Mouse (Mus musculus): ENCODE results near the gene Arrdc4. TPM values are rescaled to one million over a fixed set of nuclear protein-coding genes. Genes with fewer than 3 reads are reported as not detected.

Arrdc4 gene
- polyA plus RNA-seq, 1 experiment from 2014 or later = 22.9 TPM

- H3K9ac ChIP-seq (ENCODE audit: low read depth, low read length) = peak overlapping the region; percentile 25; the same call in 1 of the 2 replicates
- H3K4me3 ChIP-seq (ENCODE audit: low read depth, low read length) = peak overlapping the region; percentile 75
Measured at GRCm38 (mm10) chr7:68749919-68750318, 878 bp upstream of the Arrdc4 start.

GRCm38 (mm10) chr7:68748361-68748760, 680 bp downstream of the Arrdc4 start:
- H3K9me3 ChIP-seq (ENCODE audit: control insufficient read depth, low read length) = no peaks in the 10 kb centered on the region
- H3K36me3 ChIP-seq (ENCODE audit: control insufficient read depth, insufficient read depth, low read length) = peaks cover 12% of the 10 kb centered on the region
- 21% methylated on average over 5 of the region's 8 CpGs for WGBS
- H3K4me2 ChIP-seq (ENCODE audit: low read depth, low read length) = peak overlapping the region; percentile 84
- no peak for ATAC-seq (ENCODE audit: low read depth)
- peak overlapping the region; percentile 75 for H3K4me3 ChIP-seq (ENCODE audit: low read depth, low read length)
- no peaks in the 10 kb centered on the region for H3K27me3 ChIP-seq (replicated peaks; ENCODE audit: control insufficient read depth, insufficient read depth, low read length)
- H3K4me1 ChIP-seq (ENCODE audit: control insufficient read depth, insufficient read depth, low read length) = peaks cover 19% of the 10 kb centered on the region
- peak overlapping the region; percentile 78 for H3K9ac ChIP-seq (ENCODE audit: low read depth, low read length)
- H3K27ac ChIP-seq (replicated peaks; ENCODE audit: low read depth, low read length) = peak overlapping the region; percentile 74; the same call in 1 of the 2 replicates
- peak; percentile 67 for DNase-seq (ENCODE audit: low spot score)

More at GRCm38 (mm10) chr7:68749919-68750318, 878 bp upstream of the Arrdc4 start:
- H3K36me3 ChIP-seq (ENCODE audit: control insufficient read depth, insufficient read depth, low read length) = 0 out of 2 replicates have a peak, but pooled peaks cover 4% of the 10 kb centered on the region
- DNase-seq (ENCODE audit: low spot score) (no peak), ATAC-seq (ENCODE audit: low read depth) (no peak)
- H3K9me3 ChIP-seq (ENCODE audit: control insufficient read depth, low read length) = no peaks in the 10 kb centered on the region
- WGBS = 66% methylated on average over 8 of the region's 8 CpGs
- peak overlapping the region; percentile 46 for H3K27ac ChIP-seq (replicated peaks; ENCODE audit: low read depth, low read length)
- no peaks in the 10 kb centered on the region for H3K27me3 ChIP-seq (replicated peaks; ENCODE audit: control insufficient read depth, insufficient read depth, low read length)
- peak overlapping the region; percentile 49 for H3K4me2 ChIP-seq (ENCODE audit: low read depth, low read length)
- H3K4me1 ChIP-seq (ENCODE audit: control insufficient read depth, insufficient read depth, low read length) = peaks cover 19% of the 10 kb centered on the region

- Histone ChIP-seq H3K4me1 (ENCODE audit: control insufficient read depth, insufficient read depth, low read length) (peaks cover 14% of the 10 kb centered on the region), H3K36me3 (ENCODE audit: control insufficient read depth, insufficient read depth, low read length) (peaks cover 48% of the 10 kb centered on the region), H3K9ac (ENCODE audit: low read depth, low read length) (no peak overlapping the region), H3K27ac (replicated peaks; ENCODE audit: low read depth, low read length) (no peak overlapping the region), H3K4me3 (ENCODE audit: low read depth, low read length) (no peak overlapping the region), H3K4me2 (ENCODE audit: low read depth, low read length) (no peak overlapping the region), H3K27me3 (replicated peaks; ENCODE audit: control insufficient read depth, insufficient read depth, low read length) (no peaks in the 10 kb centered on the region), H3K9me3 (ENCODE audit: control insufficient read depth, low read length) (no peaks in the 10 kb centered on the region)
- no peak for ATAC-seq (ENCODE audit: low read depth)
- WGBS = 86% methylated on average over 9 of the region's 9 CpGs
- no peak for DNase-seq (ENCODE audit: low spot score)
Measured at GRCm38 (mm10) chr7:68744616-68745015, 4.4 kb downstream of the Arrdc4 start.

GRCm38 (mm10) chr7:68744206-68744605, 4.8 kb downstream of the Arrdc4 start:
- H3K4me2 ChIP-seq (ENCODE audit: low read depth, low read length) = no peak overlapping the region
- H3K27me3 ChIP-seq (replicated peaks; ENCODE audit: control insufficient read depth, insufficient read depth, low read length) = no peaks in the 10 kb centered on the region
- ATAC-seq (ENCODE audit: low read depth) (no peak), DNase-seq (ENCODE audit: low spot score) (no peak)
- H3K4me3 ChIP-seq (ENCODE audit: low read depth, low read length) = no peak overlapping the region
- H3K4me1 ChIP-seq (ENCODE audit: control insufficient read depth, insufficient read depth, low read length) = peaks cover 14% of the 10 kb centered on the region
- H3K9ac ChIP-seq (ENCODE audit: low read depth, low read length) = no peak overlapping the region
- WGBS = 86% methylated on average over 2 of the region's 2 CpGs
- H3K36me3 ChIP-seq (ENCODE audit: control insufficient read depth, insufficient read depth, low read length) = peaks cover 52% of the 10 kb centered on the region
- no peak overlapping the region for H3K27ac ChIP-seq (replicated peaks; ENCODE audit: low read depth, low read length)
- no peaks in the 10 kb centered on the region for H3K9me3 ChIP-seq (ENCODE audit: control insufficient read depth, low read length)

GRCm38 (mm10) chr7:68740763-68741162, 8.3 kb downstream of the Arrdc4 start:
- Histone ChIP-seq H3K4me2 (ENCODE audit: low read depth, low read length) (no peak overlapping the region), H3K27ac (replicated peaks; ENCODE audit: low read depth, low read length) (no peak overlapping the region), H3K9ac (ENCODE audit: low read depth, low read length) (no peak overlapping the region), H3K27me3 (replicated peaks; ENCODE audit: control insufficient read depth, insufficient read depth, low read length) (no peaks in the 10 kb centered on the region), H3K36me3 (ENCODE audit: control insufficient read depth, insufficient read depth, low read length) (peaks cover 69% of the 10 kb centered on the region), H3K4me1 (ENCODE audit: control insufficient read depth, insufficient read depth, low read length) (no peaks in the 10 kb centered on the region), H3K4me3 (ENCODE audit: low read depth, low read length) (no peak overlapping the region), H3K9me3 (ENCODE audit: control insufficient read depth, low read length) (no peaks in the 10 kb centered on the region)
- DNase-seq (ENCODE audit: low spot score) (no peak), ATAC-seq (ENCODE audit: low read depth) (no peak)
- WGBS = 91% methylated on average over 6 of the region's 6 CpGs

- no peaks in the 10 kb centered on the region for H3K27me3 ChIP-seq (replicated peaks; ENCODE audit: control insufficient read depth, insufficient read depth, low read length)
- no peak overlapping the region for H3K4me2 ChIP-seq (ENCODE audit: low read depth, low read length)
- 85% methylated on average over 11 of the region's 11 CpGs for WGBS
- no peak overlapping the region for H3K9ac ChIP-seq (ENCODE audit: low read depth, low read length)
- no peak for ATAC-seq (ENCODE audit: low read depth)
- no peaks in the 10 kb centered on the region for H3K9me3 ChIP-seq (ENCODE audit: control insufficient read depth, low read length)
- H3K4me1 ChIP-seq (ENCODE audit: control insufficient read depth, insufficient read depth, low read length) = no peaks in the 10 kb centered on the region
- H3K4me3 ChIP-seq (ENCODE audit: low read depth, low read length) = no peak overlapping the region
- DNase-seq (ENCODE audit: low spot score) = no peak
- H3K36me3 ChIP-seq (ENCODE audit: control insufficient read depth, insufficient read depth, low read length) = peaks cover 64% of the 10 kb centered on the region
- H3K27ac ChIP-seq (replicated peaks; ENCODE audit: low read depth, low read length) = no peak overlapping the region
Measured at GRCm38 (mm10) chr7:68738676-68739399, 10.2 kb downstream of the Arrdc4 start.

GRCm38 (mm10) chr7:68726380-68726779, 22.7 kb downstream of the Arrdc4 start:
- no peak for ATAC-seq (ENCODE audit: low read depth)
- WGBS = 88% methylated on average over 5 of the region's 5 CpGs
- DNase-seq (ENCODE audit: low spot score) = no peak

GRCm38 (mm10) chr7:68724711-68725110, 24.3 kb downstream of the Arrdc4 start:
- H3K4me3 ChIP-seq (ENCODE audit: low read depth, low read length) = no peak overlapping the region
- H3K9ac ChIP-seq (ENCODE audit: low read depth, low read length) = no peak overlapping the region
- no peaks in the 10 kb centered on the region for H3K9me3 ChIP-seq (ENCODE audit: control insufficient read depth, low read length)
- no peak overlapping the region for H3K27ac ChIP-seq (replicated peaks; ENCODE audit: low read depth, low read length)
- ATAC-seq (ENCODE audit: low read depth) (no peak), DNase-seq (ENCODE audit: low spot score) (no peak)
- 81% methylated on average over 7 of the region's 7 CpGs for WGBS
- H3K4me2 ChIP-seq (ENCODE audit: low read depth, low read length) = no peak overlapping the region
- H3K27me3 ChIP-seq (replicated peaks; ENCODE audit: control insufficient read depth, insufficient read depth, low read length) = no peaks in the 10 kb centered on the region
- no peaks in the 10 kb centered on the region for H3K4me1 ChIP-seq (ENCODE audit: control insufficient read depth, insufficient read depth, low read length)
- H3K36me3 ChIP-seq (ENCODE audit: control insufficient read depth, insufficient read depth, low read length) = no peaks in the 10 kb centered on the region

More at GRCm38 (mm10) chr7:68726380-68726779, 22.7 kb downstream of the Arrdc4 start:
- Histone ChIP-seq H3K9me3 (ENCODE audit: control insufficient read depth, low read length) (no peaks in the 10 kb centered on the region), H3K4me1 (ENCODE audit: control insufficient read depth, insufficient read depth, low read length) (no peaks in the 10 kb centered on the region), H3K4me3 (ENCODE audit: low read depth, low read length) (no peak overlapping the region), H3K4me2 (ENCODE audit: low read depth, low read length) (no peak overlapping the region), H3K36me3 (ENCODE audit: control insufficient read depth, insufficient read depth, low read length) (no peaks in the 10 kb centered on the region), H3K9ac (ENCODE audit: low read depth, low read length) (no peak overlapping the region), H3K27ac (replicated peaks; ENCODE audit: low read depth, low read length) (no peak overlapping the region), H3K27me3 (replicated peaks; ENCODE audit: control insufficient read depth, insufficient read depth, low read length) (no peaks in the 10 kb centered on the region)

- Histone ChIP-seq H3K27ac (replicated peaks; ENCODE audit: low read depth, low read length) (no peak overlapping the region), H3K4me1 (ENCODE audit: control insufficient read depth, insufficient read depth, low read length) (peaks cover 9% of the 10 kb centered on the region; the same call in 1 of the 2 replicates), H3K9me3 (ENCODE audit: control insufficient read depth, low read length) (no peaks in the 10 kb centered on the region), H3K27me3 (replicated peaks; ENCODE audit: control insufficient read depth, insufficient read depth, low read length) (no peaks in the 10 kb centered on the region), H3K9ac (ENCODE audit: low read depth, low read length) (no peak overlapping the region), H3K4me2 (ENCODE audit: low read depth, low read length) (no peak overlapping the region), H3K36me3 (ENCODE audit: control insufficient read depth, insufficient read depth, low read length) (no peaks in the 10 kb centered on the region), H3K4me3 (ENCODE audit: low read depth, low read length) (no peak overlapping the region)
- WGBS = 89% methylated on average over 4 of the region's 4 CpGs
- no peak for DNase-seq (ENCODE audit: low spot score)
- no peak for ATAC-seq (ENCODE audit: low read depth)
Measured at GRCm38 (mm10) chr7:68721520-68721919, 27.5 kb downstream of the Arrdc4 start.
